Mouse (Mus musculus): Measurements from ENCODE around the gene Lpgat1. TPM values are rescaled to one million over a fixed set of nuclear protein-coding genes. Genes with fewer than 3 reads are reported as not detected.

The Lpgat1 gene
- polyA plus RNA-seq, 1 experiment from 2014 or later = 35.8 TPM

GRCm38 (mm10) chr1:191812949-191813691, 95.5 kb downstream of the Lpgat1 start:
- H3K27me3 ChIP-seq = no peaks in the 10 kb centered on the region
- WGBS = 90% methylated on average over 13 of the region's 13 CpGs
- H3K4me2 ChIP-seq = no peak overlapping the region
- peaks cover 2% of the 10 kb centered on the region; the same call in 1 of the 2 replicates for H3K4me1 ChIP-seq
- H3K4me3 ChIP-seq (replicated peaks) = no peak overlapping the region
- H3K36me3 ChIP-seq (replicated peaks) = no peaks in the 10 kb centered on the region
- no peak for ATAC-seq (ENCODE audit: low FRiP score)
- no peak overlapping the region for H3K27ac ChIP-seq
- H3K9ac ChIP-seq = no peak overlapping the region
- H3K9me3 ChIP-seq = no peaks in the 10 kb centered on the region

DNA sequence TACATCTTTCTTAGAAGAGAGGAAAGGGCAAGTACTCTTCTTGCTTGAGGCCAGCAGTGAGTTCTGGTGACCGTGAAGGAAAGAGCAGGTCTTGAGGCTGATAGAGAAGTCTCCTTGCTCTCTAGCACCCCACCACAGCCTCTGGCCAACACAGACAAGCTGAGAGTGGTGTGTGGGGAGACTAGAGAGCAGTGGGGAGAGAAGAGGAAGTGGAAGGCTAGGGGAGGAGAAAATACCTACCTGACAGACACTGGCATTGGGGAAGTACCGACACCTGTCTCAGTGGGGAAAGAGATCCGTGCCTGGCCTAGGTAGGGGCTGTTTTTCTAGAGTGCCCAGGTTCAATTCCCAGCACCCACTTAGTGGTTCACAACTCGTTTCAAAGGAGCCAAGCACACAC, 96.6 kb downstream of the Lpgat1 start:
- no peak overlapping the region for H3K9ac ChIP-seq
- no peak overlapping the region for H3K27ac ChIP-seq
- no peaks in the 10 kb centered on the region for H3K36me3 ChIP-seq (replicated peaks)
- H3K9me3 ChIP-seq = no peaks in the 10 kb centered on the region
- peaks cover 3% of the 10 kb centered on the region; the same call in 1 of the 2 replicates for H3K4me1 ChIP-seq
- no peak overlapping the region for H3K4me2 ChIP-seq
- H3K4me3 ChIP-seq (replicated peaks) = no peak overlapping the region
- WGBS = 83% methylated on average over 4 of the region's 4 CpGs
- ATAC-seq (ENCODE audit: low FRiP score) = no peak
- no peaks in the 10 kb centered on the region for H3K27me3 ChIP-seq

DNA sequence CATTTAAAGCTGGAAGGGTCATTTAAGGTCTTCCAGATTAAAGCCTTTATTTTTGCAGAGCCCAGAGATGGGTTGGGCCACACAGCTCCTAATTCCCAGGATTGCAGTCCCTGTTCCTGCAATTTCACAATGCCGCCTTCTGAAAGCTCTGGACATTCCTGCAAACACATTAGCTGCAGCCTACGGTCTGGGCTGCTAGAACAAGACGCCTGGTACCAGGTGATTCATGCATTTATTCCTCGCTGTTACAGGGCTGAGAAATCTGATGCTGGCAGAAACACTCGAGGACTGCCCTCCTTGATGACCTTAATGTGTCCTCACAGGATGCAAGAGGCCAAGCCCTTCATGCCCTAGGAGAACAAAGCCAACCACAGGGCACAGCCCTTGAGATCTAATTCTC, 97.3 kb downstream of the Lpgat1 start:
- ATAC-seq (ENCODE audit: low FRiP score) = no peak

DNA sequence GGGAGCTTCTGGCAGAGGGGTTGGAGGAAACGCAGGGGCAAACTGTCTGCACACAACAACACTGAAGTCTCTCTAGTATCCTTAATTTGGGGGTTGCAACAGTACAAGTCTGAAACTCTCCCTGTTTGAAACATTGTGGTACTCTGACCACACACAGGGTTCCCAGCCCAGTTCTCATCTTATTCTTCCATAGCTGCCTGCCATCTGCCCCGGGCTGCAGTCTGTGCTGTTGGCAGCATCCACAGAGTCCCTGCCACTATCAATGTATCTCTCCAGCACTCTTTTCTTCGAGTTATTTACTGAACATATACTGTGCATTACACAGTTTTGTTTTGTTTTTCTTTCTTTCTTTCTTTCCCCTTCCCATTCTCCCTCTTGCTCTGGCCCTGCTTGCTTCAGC, 99.0 kb downstream of the Lpgat1 start:
- Histone ChIP-seq H3K9ac (peak overlapping the region; percentile 1; the same call in 1 of the 2 replicates), H3K4me1 (peaks cover 7% of the 10 kb centered on the region), H3K4me2 (no peak overlapping the region), H3K27ac (no peak overlapping the region), H3K9me3 (no peaks in the 10 kb centered on the region), H3K4me3 (replicated peaks) (no peak overlapping the region), H3K36me3 (replicated peaks) (no peaks in the 10 kb centered on the region), H3K27me3 (no peaks in the 10 kb centered on the region)
- no peak for ATAC-seq (ENCODE audit: low FRiP score)
- 87% methylated on average over 3 of the region's 3 CpGs for WGBS

More for the DNA sequence above, 97.3 kb downstream of the Lpgat1 start:
- WGBS = 63% methylated on average over 5 of the region's 5 CpGs
- Histone ChIP-seq H3K9ac (no peak overlapping the region), H3K4me3 (replicated peaks) (no peak overlapping the region), H3K4me2 (no peak overlapping the region), H3K4me1 (peaks cover 3% of the 10 kb centered on the region; the same call in 1 of the 2 replicates), H3K36me3 (replicated peaks) (no peaks in the 10 kb centered on the region), H3K9me3 (no peaks in the 10 kb centered on the region), H3K27ac (no peak overlapping the region), H3K27me3 (no peaks in the 10 kb centered on the region)

DNA sequence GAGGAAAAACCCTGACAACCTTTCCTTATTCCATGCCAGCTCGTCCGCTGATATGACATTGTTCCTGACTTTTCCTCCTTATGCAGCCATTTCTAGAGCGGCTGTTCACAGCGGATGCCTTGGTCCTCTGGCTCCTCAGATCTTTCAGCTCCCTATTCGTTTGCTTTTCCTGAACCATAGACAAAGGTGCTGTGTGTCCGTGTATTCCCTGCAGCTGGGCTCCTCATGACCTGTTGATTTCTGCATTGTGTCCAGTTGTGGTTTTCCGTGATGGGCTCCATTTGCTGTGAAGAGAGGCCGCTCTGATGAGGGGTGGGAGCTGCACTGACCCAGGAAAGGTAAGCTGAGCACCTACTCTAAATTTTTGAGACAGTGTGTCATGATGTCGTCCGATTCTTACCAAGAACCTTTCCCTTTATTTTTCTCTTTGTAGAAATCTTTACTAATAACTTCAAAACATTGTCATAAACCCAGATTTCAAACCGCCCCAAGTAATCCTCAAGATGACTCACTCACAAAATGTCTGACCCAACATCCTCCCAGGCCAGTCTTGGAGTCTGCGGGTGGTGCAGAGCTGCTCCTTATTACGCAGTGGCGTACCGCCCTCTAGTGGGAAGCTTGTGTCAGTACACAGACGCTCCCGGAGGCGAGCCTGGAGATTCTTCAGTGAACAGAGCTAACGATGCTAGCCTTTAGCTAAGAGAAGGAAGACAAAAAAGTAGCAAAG, 99.9 kb downstream of the Lpgat1 start:
- 37% methylated on average over 19 of the region's 19 CpGs for WGBS
- Histone ChIP-seq H3K36me3 (replicated peaks) (no peaks in the 10 kb centered on the region), H3K4me1 (peaks cover 14% of the 10 kb centered on the region), H3K9ac (no peak overlapping the region), H3K9me3 (no peaks in the 10 kb centered on the region), H3K27ac (no peak overlapping the region), H3K27me3 (no peaks in the 10 kb centered on the region), H3K4me3 (replicated peaks) (no peak overlapping the region), H3K4me2 (no peak overlapping the region)
- peak; percentile 52 for ATAC-seq (ENCODE audit: low FRiP score)

DNA sequence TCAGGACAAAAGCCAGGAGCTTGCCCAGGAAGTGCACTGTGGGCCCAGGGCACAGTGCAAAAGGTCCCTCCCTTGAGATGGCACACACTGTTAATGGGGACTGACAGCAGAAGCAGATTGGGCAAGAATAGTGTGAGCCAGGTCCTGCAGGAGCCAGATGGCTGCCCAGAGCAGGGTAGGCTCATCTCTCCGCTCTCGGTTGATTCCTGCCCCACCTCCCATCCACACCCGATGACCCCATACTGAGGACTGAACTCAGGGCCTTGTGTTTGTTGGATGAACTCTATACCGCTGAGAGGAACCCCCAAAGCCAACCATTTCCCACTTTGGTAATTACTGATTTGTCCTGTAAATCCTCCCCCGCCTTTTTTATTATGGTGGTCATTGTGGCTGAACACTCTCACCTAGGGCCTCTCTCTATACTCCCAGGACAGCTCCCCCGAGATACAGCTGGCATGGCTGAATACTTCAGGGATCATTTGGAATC, 100.6 kb downstream of the Lpgat1 start:
- no peak for ATAC-seq (ENCODE audit: low FRiP score)
- WGBS = 50% methylated on average over 6 of the region's 6 CpGs

GRCm38 (mm10) chr1:191819026-191819425, 101.4 kb downstream of the Lpgat1 start:
- peaks cover 10% of the 10 kb centered on the region for H3K36me3 ChIP-seq (replicated peaks)
- peaks cover 14% of the 10 kb centered on the region for H3K4me1 ChIP-seq
- ATAC-seq (ENCODE audit: low FRiP score) = no peak
- H3K4me2 ChIP-seq = no peak overlapping the region
- H3K9me3 ChIP-seq = no peaks in the 10 kb centered on the region
- H3K27ac ChIP-seq = no peak overlapping the region
- no peak overlapping the region for H3K4me3 ChIP-seq (replicated peaks)
- H3K9ac ChIP-seq = no peak overlapping the region
- no peaks in the 10 kb centered on the region for H3K27me3 ChIP-seq

More for the DNA sequence above, 100.6 kb downstream of the Lpgat1 start:
- no peaks in the 10 kb centered on the region for H3K9me3 ChIP-seq
- H3K4me1 ChIP-seq = peaks cover 14% of the 10 kb centered on the region
- H3K27me3 ChIP-seq = no peaks in the 10 kb centered on the region
- no peak overlapping the region for H3K4me3 ChIP-seq (replicated peaks)
- no peak overlapping the region for H3K27ac ChIP-seq
- H3K4me2 ChIP-seq = no peak overlapping the region
- H3K36me3 ChIP-seq (replicated peaks) = peaks cover 5% of the 10 kb centered on the region
- no peak overlapping the region for H3K9ac ChIP-seq

GRCm38 (mm10) chr1:191820951-191821325, 103.3 kb downstream of the Lpgat1 start:
- Histone ChIP-seq H3K9me3 (no peaks in the 10 kb centered on the region), H3K27me3 (no peaks in the 10 kb centered on the region), H3K9ac (peak overlapping the region; percentile 26), H3K4me2 (peak overlapping the region; percentile 72), H3K27ac (no peak overlapping the region), H3K4me1 (peaks cover 14% of the 10 kb centered on the region), H3K36me3 (replicated peaks) (peaks cover 27% of the 10 kb centered on the region), H3K4me3 (replicated peaks) (peak overlapping the region; percentile 77)
- 5% methylated on average over 15 of the region's 15 CpGs for WGBS
- no peak; the same call in 1 of the 2 replicates for ATAC-seq (ENCODE audit: low FRiP score)

GRCm38 (mm10) chr1:191821326-191822091, 103.9 kb downstream of the Lpgat1 start, which contains the start of gene Nek2:
Nek2 (plus strand) TSS chr1:191821444.
- peak within 1 kb of the TSS; percentile 78 for H3K9ac ChIP-seq
- WGBS = under 1% methylated on average over 78 of the region's 79 CpGs
- no peaks in the 10 kb centered on the region for H3K9me3 ChIP-seq
- H3K27me3 ChIP-seq = no peaks in the 10 kb centered on the region
- peak within 1 kb of the TSS; percentile 77 for H3K4me3 ChIP-seq (replicated peaks)
- peak; percentile 95 for ATAC-seq (ENCODE audit: low FRiP score)
- H3K4me1 ChIP-seq = peaks cover 14% of the 10 kb centered on the region
- H3K27ac ChIP-seq = peak within 1 kb of the TSS; percentile 81
- peaks cover 33% of the 10 kb centered on the region for H3K36me3 ChIP-seq (replicated peaks)
- H3K4me2 ChIP-seq = peak within 1 kb of the TSS; percentile 72

- 84% methylated on average over 3 of the region's 3 CpGs for WGBS
- Histone ChIP-seq H3K4me3 (replicated peaks) (no peak overlapping the region), H3K4me1 (no peaks in the 10 kb centered on the region), H3K36me3 (replicated peaks) (peaks cover 84% of the 10 kb centered on the region), H3K27ac (no peak overlapping the region), H3K27me3 (no peaks in the 10 kb centered on the region), H3K9me3 (no peaks in the 10 kb centered on the region), H3K9ac (no peak overlapping the region), H3K4me2 (no peak overlapping the region)
- no peak for ATAC-seq (ENCODE audit: low FRiP score)
Observed at GRCm38 (mm10) chr1:191829124-191829523, 111.5 kb downstream of the Lpgat1 start.

GRCm38 (mm10) chr1:191833396-191833795, 115.8 kb downstream of the Lpgat1 start:
- H3K9ac ChIP-seq = no peak overlapping the region
- H3K4me3 ChIP-seq (replicated peaks) = no peak overlapping the region
- 95% methylated on average over 6 of the region's 6 CpGs for WGBS
- H3K27ac ChIP-seq = no peak overlapping the region
- H3K4me1 ChIP-seq = no peaks in the 10 kb centered on the region; the same call in 1 of the 2 replicates
- no peaks in the 10 kb centered on the region for H3K27me3 ChIP-seq
- H3K4me2 ChIP-seq = no peak overlapping the region
- no peaks in the 10 kb centered on the region for H3K9me3 ChIP-seq
- peaks cover 45% of the 10 kb centered on the region for H3K36me3 ChIP-seq (replicated peaks)
- ATAC-seq (ENCODE audit: low FRiP score) = no peak

Measured in forebrain, embryonic 12.5 days (tissue).